Mouse (Mus musculus): ENCODE results near the gene Ddah2.

DNA sequence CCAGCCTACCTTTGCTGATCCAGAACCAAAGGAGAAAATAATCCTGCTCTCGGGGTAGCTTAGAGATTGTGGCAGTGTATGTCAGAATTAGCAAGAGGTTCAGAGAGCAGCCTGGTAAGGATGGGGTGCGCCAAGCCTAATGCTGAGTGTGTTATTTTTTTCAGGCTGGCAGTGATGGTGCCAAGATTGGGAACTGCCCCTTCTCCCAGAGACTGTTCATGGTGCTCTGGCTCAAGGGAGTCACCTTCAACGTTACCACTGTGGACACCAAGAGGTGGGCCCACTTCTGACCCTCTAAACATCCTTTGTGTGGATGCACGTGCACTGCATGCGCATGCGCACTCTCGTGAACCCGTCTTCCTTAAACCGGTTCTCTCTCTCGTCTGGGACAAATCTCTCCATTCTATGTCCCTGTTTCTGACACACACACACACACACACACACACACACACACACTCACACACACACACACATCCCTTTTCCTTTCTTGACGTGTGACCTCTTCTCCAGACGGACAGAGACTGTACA lies 6.5 kb upstream of the Ddah2 start:
- TF ChIP-seq POLR2A (IDR thresholded peaks at IDR 0.05; ENCODE audit: low read depth, low read length), result no peak
- TF ChIP-seq CTCF (IDR thresholded peaks at IDR 0.05; ENCODE audit: extremely low read depth, insufficient read depth, insufficient read length, insufficient replicate concordance), result no peak

Data from spleen, adult 2 months (tissue).